Mouse (Mus musculus) liver, adult 2 months (tissue): ENCODE measurements around the gene Dcun1d4.

ENCODE experiments used
- CTCF ChIP-seq: fragments of 200-500 bp; IDR thresholded peaks from 2 replicates; pipeline ENCODE4 v1.5.1; 2011; ENCODE audit warnings: low read depth, low read length, control low read depth
- POLR2A ChIP-seq: fragments of 200-500 bp; IDR thresholded peaks from 2 replicates; pipeline ENCODE4 v1.6.1; 2011; ENCODE audit warnings: low read length, control low read depth; ENCODE audit not compliant: insufficient read depth; ENCODE audit errors: extremely low read depth

DNA sequence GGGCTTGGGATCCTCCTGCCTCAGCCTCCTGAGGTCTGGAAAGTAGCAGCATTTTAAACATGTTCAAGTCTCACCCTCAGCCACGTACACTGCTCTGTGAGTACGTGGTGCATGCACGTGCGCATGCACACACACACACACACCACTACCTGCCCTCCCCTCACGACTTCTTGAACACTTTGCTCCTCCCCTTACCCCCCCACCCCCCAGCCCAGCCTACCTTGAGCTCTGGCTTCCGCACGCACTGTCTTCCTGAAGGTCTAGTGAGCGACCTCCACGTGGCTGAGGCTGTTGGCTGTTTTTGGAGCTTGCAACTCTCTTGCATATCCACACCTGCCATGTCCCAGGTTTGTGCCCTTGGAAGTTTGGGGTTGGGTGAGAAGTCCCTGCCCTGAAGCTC lies 21.6 kb downstream of the Dcun1d4 start:
- TF ChIP-seq CTCF (no peak), POLR2A (no peak)
